In the genomic region with DNA sequence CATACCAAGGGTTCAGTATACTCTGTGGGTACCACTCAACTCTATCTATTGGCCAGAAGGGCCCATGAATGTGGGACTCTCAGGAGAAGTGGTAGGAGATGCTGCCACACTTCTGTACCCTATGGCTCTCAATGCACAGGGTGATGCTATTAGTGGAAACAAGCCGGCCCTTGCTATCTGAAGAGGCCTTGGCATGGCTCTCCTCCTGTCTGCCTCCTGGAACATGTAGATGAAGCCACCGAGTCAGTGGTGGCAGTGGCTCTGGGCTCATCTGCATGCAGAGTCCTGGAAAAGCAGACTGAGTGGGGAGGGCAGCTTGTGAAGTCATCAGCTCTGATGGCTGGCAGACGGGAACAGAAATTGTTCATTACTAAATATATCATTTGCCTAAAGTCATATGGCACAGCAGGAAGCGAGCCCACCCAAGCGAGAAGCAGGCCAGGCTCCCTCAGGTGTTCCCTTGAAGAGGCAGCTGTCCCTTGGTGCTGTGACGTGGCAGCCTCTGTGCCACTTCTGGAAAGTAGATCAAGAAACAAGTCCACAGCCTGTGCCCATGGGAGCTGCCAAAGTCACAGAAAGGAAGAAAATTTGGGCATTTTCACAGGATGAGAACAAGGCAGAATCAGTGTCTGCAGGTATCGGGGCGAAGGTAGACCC, we compare ENCODE assay signal across 17 mouse cellular contexts.
DNase-seq lines count a peak whose midpoint lies in the region; ATAC-seq and TF ChIP-seq lines count a peak whose summit lies in the region.
"Had no signal": no experiment of that assay in that cellular context is flagged by ENCODE, and none has a peak within 500 bp of the region (broad histone marks: within the 10 kb centered on the region; RNA-seq: fewer than 3 reads in every experiment).

No protein-coding gene starts in this region.

- H3K9me3 ChIP-seq in heart, postnatal 0 days (replicated peaks; ENCODE audit: control insufficient read depth, low read length): no peaks in the 10 kb centered on the region
- H3K9me3 ChIP-seq: embryonic facial prominence, embryonic 10.5 days; heart, embryonic 12.5 days; hindbrain, embryonic 12.5 days; liver, embryonic 12.5 days; midbrain, embryonic 10.5 days had no signal

- H3K4me3 ChIP-seq in heart, postnatal 0 days (ENCODE audit: low read depth, low read length): no peak overlapping the region
- H3K4me3 ChIP-seq: embryonic facial prominence, embryonic 10.5 days; heart, embryonic 12.5 days; hindbrain, embryonic 12.5 days; liver, embryonic 12.5 days; midbrain, embryonic 10.5 days had no signal

- 0 out of 2 replicates have a peak, but pooled peaks cover 7% of the 10 kb centered on the region for H3K27me3 ChIP-seq in heart, postnatal 0 days (ENCODE audit: control insufficient read depth, insufficient read depth, low read length)
- H3K27me3 ChIP-seq: CH12.LX; hindbrain, embryonic 12.5 days had no signal

- no peak overlapping the region for H3K4me2 ChIP-seq in heart, postnatal 0 days (ENCODE audit: low read depth, low read length)
- H3K4me2 ChIP-seq: heart, embryonic 12.5 days; hindbrain, embryonic 12.5 days; liver, embryonic 12.5 days; lung, embryonic 14.5 days had no signal

- TF ChIP-seq EP300 in heart, postnatal 0 days (IDR thresholded peaks at IDR 0.05; ENCODE audit: low read depth): no peak

- intact Hi-C loops in heart, postnatal 14 days (cut with DNase I): loop anchor here (1.0 to 10.0 kb wide), 2 partner anchors 261 to 424 kb away; no protein-coding TSS in a partner anchor
- intact Hi-C loops in left cerebral cortex, postnatal 25 days (cut with DNase I): loop anchor here (1.0 to 10.0 kb wide), 3 partner anchors 121 to 261 kb away; partner anchors contain the start of gene Frmd5
- intact Hi-C loops in left cerebral cortex, postnatal 4 days (cut with DNase I): no loop called here

- H3K9ac ChIP-seq in heart, postnatal 0 days (replicated peaks; ENCODE audit: low read depth, low read length): no peak overlapping the region
- H3K9ac ChIP-seq: heart, embryonic 12.5 days; hindbrain, embryonic 12.5 days; liver, embryonic 12.5 days; lung, embryonic 14.5 days had no signal

- H3K36me3 ChIP-seq in heart, postnatal 0 days (replicated peaks; ENCODE audit: control insufficient read depth, insufficient read depth, low read length): no peaks in the 10 kb centered on the region
- H3K36me3 ChIP-seq: embryonic facial prominence, embryonic 10.5 days; heart, embryonic 12.5 days; liver, embryonic 12.5 days had no signal

- H3K27ac ChIP-seq in heart, postnatal 0 days (ENCODE audit: low read depth): 0 out of 2 replicates have a peak overlapping the region, but pooled peaks have one; percentile 22
- H3K27ac ChIP-seq: embryonic facial prominence, embryonic 10.5 days; hindbrain, embryonic 12.5 days; kidney, postnatal 0 days; liver, embryonic 12.5 days; macrophage; midbrain, embryonic 10.5 days had no signal

- H3K4me1 ChIP-seq in heart, postnatal 0 days (ENCODE audit: control insufficient read depth, insufficient read depth): peaks cover 12% of the 10 kb centered on the region; the same call in 1 of the 2 replicates

- ATAC-seq in heart, postnatal 0 days (ENCODE audit: insufficient read depth, low read depth): peak; percentile 47; the same call in 1 of the 2 replicates

- WGBS in heart, postnatal 0 days: 26% methylated on average over 8 of the region's 8 CpGs

- no peak for TF ChIP-seq CTCF in heart, postnatal 0 days (IDR thresholded peaks at IDR 0.05; ENCODE audit: low read depth)

- peak; percentile 10 for DNase-seq in cerebellum, adult 9-10 months
- DNase-seq in cerebellum, adult 8-10 months: no peak
- DNase-seq in heart, postnatal 0 days (ENCODE audit: low spot score): no peak
- DNase-seq in heart, postnatal 14 days: no peak
- DNase-seq in left cerebral cortex, postnatal 25 days (ENCODE audit: low spot score in 2 of 2): peak; percentile 17 to 66
- DNase-seq in left cerebral cortex, postnatal 4 days: no peak
- DNase-seq in A20 (ENCODE audit: low read depth, low spot score): peak; percentile 42
- DNase-seq in lung, postnatal 36 days: no peak

Comparison
In these comparisons a context has a peak if more than half of its experiments do, and no peak if none do; other contexts are left out.
1. DNase-seq: peak in cerebellum, adult 9-10 months (single experiment), left cerebral cortex, postnatal 25 days (2 of 2) and A20 (single experiment); none in cerebellum, adult 8-10 months (single experiment), heart, postnatal 0 days (single experiment), heart, postnatal 14 days (0 of 2), left cerebral cortex, postnatal 4 days (single experiment) and lung, postnatal 36 days (single experiment).